Mouse (Mus musculus): ENCODE results near the gene Slc34a2. TPM values are rescaled to one million over a fixed set of nuclear protein-coding genes. Genes with fewer than 3 reads are reported as not detected.

Gene Slc34a2
- polyA plus RNA-seq, 1 experiment from 2014 or later: not detected

DNA sequence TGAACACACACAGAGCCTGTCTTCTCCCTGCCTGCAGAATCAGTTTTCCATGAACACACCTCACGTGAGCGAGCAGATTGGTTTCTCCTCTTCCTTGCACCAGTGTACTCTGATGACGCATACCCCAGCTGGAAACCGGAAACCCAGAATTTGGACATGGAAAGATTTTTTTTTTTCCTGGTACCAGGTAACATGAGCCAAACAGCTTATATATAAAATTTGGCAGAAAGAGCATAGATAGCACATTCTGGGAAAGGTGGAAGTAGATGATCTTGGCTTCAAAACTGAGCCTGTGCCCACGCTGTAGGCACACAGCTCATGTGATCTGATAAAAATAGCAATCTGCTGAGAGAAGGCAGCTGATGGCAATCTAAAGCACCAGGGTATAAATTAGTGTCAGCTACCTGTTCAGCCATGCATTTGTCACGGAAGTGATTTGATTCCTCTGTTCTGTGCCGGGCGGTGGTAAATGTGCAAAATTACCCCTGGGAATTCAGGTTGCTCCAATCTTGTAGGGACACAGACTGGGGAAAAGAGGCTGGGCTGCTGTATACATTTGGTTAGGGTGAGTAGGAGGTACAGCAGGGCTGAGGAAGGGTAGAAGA is 35.2 kb upstream of the Slc34a2 start:
- H3K4me1 ChIP-seq (replicated peaks): no peaks in the 10 kb centered on the region
- no peak overlapping the region for H3K27ac ChIP-seq (ENCODE audit: poor library complexity, severe bottlenecking)
- H3K4me3 ChIP-seq: no peak overlapping the region
- no peak overlapping the region for H3K4me2 ChIP-seq
- no peaks in the 10 kb centered on the region for H3K9me3 ChIP-seq (replicated peaks)
- no peaks in the 10 kb centered on the region for H3K36me3 ChIP-seq
- H3K27me3 ChIP-seq (replicated peaks): 0 out of 2 replicates have a peak, but pooled peaks cover 3% of the 10 kb centered on the region
- WGBS: 80% methylated on average over 8 of the region's 8 CpGs
- no peak for ATAC-seq (ENCODE audit: insufficient number of reproducible peaks, low FRiP score)
- no peak overlapping the region for H3K9ac ChIP-seq

DNA sequence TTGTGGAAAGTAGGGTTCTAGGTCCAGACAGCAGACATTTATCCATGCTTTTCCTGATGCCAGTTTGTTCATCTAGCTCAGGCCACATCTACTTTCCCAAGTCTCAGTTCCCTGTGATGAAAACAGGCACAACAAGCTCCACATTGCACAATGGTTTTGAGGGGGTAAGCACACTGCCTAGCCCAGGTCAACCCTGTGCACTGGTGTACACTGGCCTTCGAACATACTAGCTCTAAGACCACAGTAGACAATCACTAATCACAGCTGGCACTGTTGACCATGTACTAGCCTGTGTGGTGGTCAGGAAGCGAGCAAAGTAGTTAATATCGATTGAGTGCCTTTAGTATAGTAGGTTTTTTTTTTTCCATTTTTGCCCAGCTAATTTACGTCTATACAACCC is 34.4 kb upstream of the Slc34a2 start:
- Histone ChIP-seq H3K9me3 (replicated peaks) (no peaks in the 10 kb centered on the region), H3K27me3 (replicated peaks) (0 out of 2 replicates have a peak, but pooled peaks cover 3% of the 10 kb centered on the region), H3K4me3 (no peak overlapping the region), H3K36me3 (no peaks in the 10 kb centered on the region), H3K27ac (ENCODE audit: poor library complexity, severe bottlenecking) (no peak overlapping the region), H3K4me1 (replicated peaks) (no peaks in the 10 kb centered on the region), H3K9ac (no peak overlapping the region), H3K4me2 (no peak overlapping the region)
- no peak for ATAC-seq (ENCODE audit: insufficient number of reproducible peaks, low FRiP score)
- WGBS: 81% methylated on average over 4 of the region's 4 CpGs

DNA sequence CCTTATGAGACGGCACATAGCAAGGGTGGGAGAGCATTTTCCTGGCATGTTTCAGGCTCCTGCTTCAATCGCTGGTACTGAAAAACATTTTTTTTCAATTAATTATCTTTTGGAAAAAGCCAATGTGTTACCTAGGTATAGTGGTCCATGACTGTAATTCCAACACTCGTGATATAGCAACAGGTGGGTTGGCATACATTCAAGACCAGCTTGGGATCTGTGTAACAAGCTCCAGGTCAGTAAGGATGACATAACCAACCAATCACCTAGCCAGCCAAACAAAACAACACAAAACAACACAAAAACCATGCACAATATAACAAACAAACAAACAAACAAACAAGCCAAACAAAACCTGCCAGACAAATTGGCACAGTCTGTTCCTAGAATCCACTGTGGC is 33.9 kb upstream of the Slc34a2 start:
- Histone ChIP-seq H3K9me3 (replicated peaks) (no peaks in the 10 kb centered on the region), H3K4me2 (no peak overlapping the region), H3K27me3 (replicated peaks) (0 out of 2 replicates have a peak, but pooled peaks cover 3% of the 10 kb centered on the region), H3K27ac (ENCODE audit: poor library complexity, severe bottlenecking) (no peak overlapping the region), H3K36me3 (no peaks in the 10 kb centered on the region), H3K4me3 (no peak overlapping the region), H3K9ac (no peak overlapping the region), H3K4me1 (replicated peaks) (no peaks in the 10 kb centered on the region)
- no peak for ATAC-seq (ENCODE audit: insufficient number of reproducible peaks, low FRiP score)
- 85% methylated on average over 3 of the region's 3 CpGs for WGBS

DNA sequence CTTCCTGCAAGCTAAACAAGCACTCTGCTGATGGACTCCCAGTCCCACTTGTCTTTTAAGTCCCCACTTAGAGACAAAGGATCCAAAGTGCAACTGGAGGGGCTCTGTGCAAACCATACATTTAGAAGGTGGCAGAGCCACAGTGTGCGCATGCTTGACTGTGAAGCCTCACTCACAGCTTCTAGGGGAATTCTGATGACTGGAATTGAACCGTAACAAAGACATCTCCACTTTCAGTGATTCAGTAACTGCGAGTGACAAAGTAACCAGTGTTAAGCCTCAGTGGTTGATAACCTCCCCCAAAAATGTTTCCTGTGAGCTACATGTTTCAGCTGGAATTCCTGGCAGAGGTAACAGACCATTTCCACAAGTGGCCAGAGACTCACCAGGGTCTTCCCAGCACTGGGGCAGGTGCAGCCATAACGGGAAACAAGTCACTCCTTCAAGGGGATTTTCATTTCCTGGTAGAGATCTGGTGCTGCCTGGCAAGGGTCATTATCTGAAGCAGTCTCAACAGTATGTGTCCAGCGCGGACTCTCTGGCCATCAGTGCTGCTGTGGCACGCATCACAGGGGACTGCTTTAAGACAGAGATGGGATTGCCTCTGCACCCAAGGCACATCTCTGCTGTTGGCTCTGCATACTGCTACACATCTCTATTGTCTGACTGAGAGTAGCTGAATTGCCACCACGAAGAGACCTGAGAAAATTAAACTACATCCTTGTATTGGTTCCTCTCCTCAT is 28.7 kb upstream of the Slc34a2 start:
- no peak overlapping the region for H3K4me3 ChIP-seq
- H3K4me2 ChIP-seq: no peak overlapping the region
- no peaks in the 10 kb centered on the region for H3K27me3 ChIP-seq (replicated peaks)
- H3K9me3 ChIP-seq (replicated peaks): no peaks in the 10 kb centered on the region
- no peak overlapping the region for H3K9ac ChIP-seq
- ATAC-seq (ENCODE audit: insufficient number of reproducible peaks, low FRiP score): no peak
- no peak overlapping the region for H3K27ac ChIP-seq (ENCODE audit: poor library complexity, severe bottlenecking)
- WGBS: 62% methylated on average over 8 of the region's 8 CpGs
- no peaks in the 10 kb centered on the region for H3K4me1 ChIP-seq (replicated peaks)
- H3K36me3 ChIP-seq: no peaks in the 10 kb centered on the region

DNA sequence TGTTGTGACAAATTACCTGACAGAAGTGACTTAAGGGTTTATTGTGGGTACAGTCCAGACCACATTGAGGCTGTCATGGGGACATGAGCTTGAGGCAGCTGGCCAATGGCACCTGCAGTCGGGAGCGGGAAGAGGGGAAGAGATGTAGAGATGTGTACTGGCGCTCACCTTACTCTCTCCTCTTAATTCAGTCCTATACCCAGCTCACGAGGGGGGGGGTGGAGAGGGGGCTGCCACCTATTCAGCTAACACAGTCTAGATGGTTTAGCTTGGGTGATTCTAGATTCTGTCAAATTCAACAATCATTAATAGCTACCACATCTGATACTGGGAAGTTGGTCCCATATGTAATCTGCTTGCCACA is 28.1 kb upstream of the Slc34a2 start:
- Histone ChIP-seq H3K4me3 (no peak overlapping the region), H3K9me3 (replicated peaks) (no peaks in the 10 kb centered on the region), H3K9ac (no peak overlapping the region), H3K27me3 (replicated peaks) (no peaks in the 10 kb centered on the region), H3K27ac (ENCODE audit: poor library complexity, severe bottlenecking) (no peak overlapping the region), H3K4me1 (replicated peaks) (no peaks in the 10 kb centered on the region), H3K36me3 (no peaks in the 10 kb centered on the region), H3K4me2 (no peak overlapping the region)
- ATAC-seq (ENCODE audit: insufficient number of reproducible peaks, low FRiP score): no peak
- 77% methylated on average over 4 of the region's 4 CpGs for WGBS

DNA sequence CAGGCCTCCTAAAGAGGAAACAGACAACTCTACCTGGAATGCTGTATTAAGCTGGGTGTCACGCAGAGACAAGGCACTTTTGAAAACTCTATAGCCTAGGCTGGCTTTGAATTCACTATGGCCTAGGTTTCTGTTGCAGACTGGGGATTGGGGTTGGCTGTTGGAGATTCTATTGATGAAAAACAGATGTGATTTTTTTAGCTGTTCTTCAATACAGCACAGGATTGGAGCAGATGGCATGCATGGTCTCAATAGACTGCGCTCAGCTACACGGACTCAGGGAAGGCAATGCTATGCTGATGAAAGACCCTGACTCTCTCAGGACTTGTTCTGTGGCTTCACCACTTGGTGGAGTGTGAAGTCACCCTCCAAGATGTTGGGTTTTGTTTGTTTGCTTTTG is 26.6 kb upstream of the Slc34a2 start:
- Histone ChIP-seq H3K27ac (ENCODE audit: poor library complexity, severe bottlenecking) (no peak overlapping the region), H3K4me1 (replicated peaks) (no peaks in the 10 kb centered on the region), H3K9me3 (replicated peaks) (no peaks in the 10 kb centered on the region), H3K27me3 (replicated peaks) (no peaks in the 10 kb centered on the region), H3K4me2 (no peak overlapping the region), H3K9ac (no peak overlapping the region), H3K4me3 (no peak overlapping the region), H3K36me3 (no peaks in the 10 kb centered on the region)
- no peak for ATAC-seq (ENCODE audit: insufficient number of reproducible peaks, low FRiP score)
- 77% methylated on average over 3 of the region's 3 CpGs for WGBS

DNA sequence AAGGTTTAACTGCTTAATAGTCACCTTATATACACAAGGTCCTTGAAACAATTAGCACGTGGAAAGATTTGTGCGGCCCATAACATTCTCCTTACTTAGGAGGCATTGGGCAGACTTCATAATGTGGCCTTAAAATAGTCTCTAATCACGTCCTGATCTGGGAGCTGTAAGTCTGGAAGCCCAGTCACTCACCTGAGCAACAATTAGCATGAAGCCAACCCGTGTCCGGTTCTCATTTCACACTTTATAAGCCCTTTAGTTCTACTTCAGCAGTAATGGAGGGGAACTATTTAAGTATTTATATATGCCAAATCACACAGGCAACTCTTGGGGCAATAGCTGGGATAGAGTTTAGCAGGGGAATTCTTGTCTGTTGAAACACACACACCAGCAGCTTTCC is 21.3 kb upstream of the Slc34a2 start:
- no peak for ATAC-seq (ENCODE audit: insufficient number of reproducible peaks, low FRiP score)
- 74% methylated on average over 5 of the region's 5 CpGs for WGBS
- Histone ChIP-seq H3K9ac (no peak overlapping the region), H3K4me2 (no peak overlapping the region), H3K4me1 (replicated peaks) (no peaks in the 10 kb centered on the region), H3K9me3 (replicated peaks) (no peaks in the 10 kb centered on the region), H3K36me3 (no peaks in the 10 kb centered on the region), H3K4me3 (no peak overlapping the region), H3K27ac (ENCODE audit: poor library complexity, severe bottlenecking) (no peak overlapping the region), H3K27me3 (replicated peaks) (no peaks in the 10 kb centered on the region)

DNA sequence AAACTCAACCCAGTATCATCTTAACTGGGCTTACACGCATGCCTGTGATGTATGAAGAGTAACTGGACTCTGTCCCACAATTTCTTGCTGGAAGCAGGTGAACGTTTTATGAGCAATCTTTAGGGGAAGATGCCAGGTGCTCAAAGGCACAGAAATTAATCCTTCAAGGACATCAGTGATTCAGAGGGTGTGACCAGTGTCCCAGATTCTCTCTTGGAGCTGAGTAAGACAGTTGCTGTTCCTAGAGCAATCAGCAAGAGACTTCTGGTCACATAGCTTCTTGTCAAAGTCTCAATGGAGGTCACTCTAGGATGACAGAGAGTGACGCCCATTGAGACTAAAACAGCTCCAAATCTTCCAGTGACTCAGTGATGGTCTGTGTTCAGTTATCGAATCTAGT is 19.6 kb upstream of the Slc34a2 start:
- H3K4me3 ChIP-seq: no peak overlapping the region
- no peaks in the 10 kb centered on the region for H3K36me3 ChIP-seq

DNA sequence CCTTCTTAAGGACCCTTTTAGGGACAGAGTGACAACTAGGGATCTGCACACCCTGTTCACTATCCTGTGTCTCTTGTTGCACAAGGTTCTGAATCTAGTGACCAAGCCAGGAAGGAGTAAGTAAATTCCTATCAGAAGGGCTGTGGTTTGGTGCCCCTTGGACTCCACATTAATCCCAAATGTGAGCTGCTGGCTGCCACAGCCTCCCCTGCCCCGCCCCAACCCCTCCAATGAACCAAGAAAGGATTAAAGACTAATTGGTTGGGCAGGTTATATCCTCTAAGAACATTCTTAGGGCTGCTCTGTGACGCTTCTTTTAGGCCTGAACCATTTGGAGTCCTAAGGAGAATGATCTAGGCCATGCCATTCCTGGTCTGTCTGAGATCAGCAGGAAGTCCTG is 14.4 kb upstream of the Slc34a2 start:
- H3K4me3 ChIP-seq: no peak overlapping the region
- no peak overlapping the region for H3K4me2 ChIP-seq
- H3K9me3 ChIP-seq (replicated peaks): 0 out of 2 replicates have a peak, but pooled peaks cover 4% of the 10 kb centered on the region
- WGBS: 63% methylated on average over 2 of the region's 2 CpGs
- H3K27me3 ChIP-seq (replicated peaks): no peaks in the 10 kb centered on the region
- H3K9ac ChIP-seq: no peak overlapping the region
- H3K36me3 ChIP-seq: no peaks in the 10 kb centered on the region
- no peak for ATAC-seq (ENCODE audit: insufficient number of reproducible peaks, low FRiP score)
- no peaks in the 10 kb centered on the region; the same call in 1 of the 2 replicates for H3K4me1 ChIP-seq (replicated peaks)
- no peak overlapping the region for H3K27ac ChIP-seq (ENCODE audit: poor library complexity, severe bottlenecking)

More for the DNA sequence above, 19.6 kb upstream of the Slc34a2 start:
- ATAC-seq (ENCODE audit: insufficient number of reproducible peaks, low FRiP score): no peak
- Histone ChIP-seq H3K4me2 (no peak overlapping the region), H3K27ac (ENCODE audit: poor library complexity, severe bottlenecking) (no peak overlapping the region), H3K9me3 (replicated peaks) (no peaks in the 10 kb centered on the region), H3K9ac (no peak overlapping the region), H3K27me3 (replicated peaks) (no peaks in the 10 kb centered on the region), H3K4me1 (replicated peaks) (no peaks in the 10 kb centered on the region)
- 69% methylated on average over 4 of the region's 4 CpGs for WGBS

DNA sequence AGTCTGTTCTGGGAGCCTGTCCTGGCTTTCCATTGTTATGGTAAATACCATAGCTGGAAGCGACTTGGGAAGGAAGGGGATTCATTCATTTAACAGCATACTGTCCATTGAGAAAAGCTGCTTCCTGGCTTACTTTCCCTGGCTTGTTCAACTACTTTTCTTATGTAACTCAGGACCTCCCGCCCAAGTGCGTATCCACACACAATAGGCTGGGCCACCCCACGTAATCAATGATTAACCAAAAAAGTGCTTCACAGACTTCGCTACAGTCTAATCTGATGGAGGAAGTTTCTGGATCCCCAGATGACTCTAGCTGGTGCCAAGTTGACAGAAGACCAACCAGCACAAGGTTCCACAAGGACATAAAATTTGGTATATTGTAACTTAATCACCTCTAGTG is 14.0 kb upstream of the Slc34a2 start:
- Histone ChIP-seq H3K9ac (no peak overlapping the region), H3K36me3 (no peaks in the 10 kb centered on the region), H3K27me3 (replicated peaks) (no peaks in the 10 kb centered on the region), H3K9me3 (replicated peaks) (0 out of 2 replicates have a peak, but pooled peaks cover 4% of the 10 kb centered on the region), H3K4me3 (no peak overlapping the region), H3K4me2 (no peak overlapping the region), H3K4me1 (replicated peaks) (no peaks in the 10 kb centered on the region; the same call in 1 of the 2 replicates), H3K27ac (ENCODE audit: poor library complexity, severe bottlenecking) (no peak overlapping the region)
- no peak for ATAC-seq (ENCODE audit: insufficient number of reproducible peaks, low FRiP score)
- WGBS: 77% methylated on average over 5 of the region's 5 CpGs

DNA sequence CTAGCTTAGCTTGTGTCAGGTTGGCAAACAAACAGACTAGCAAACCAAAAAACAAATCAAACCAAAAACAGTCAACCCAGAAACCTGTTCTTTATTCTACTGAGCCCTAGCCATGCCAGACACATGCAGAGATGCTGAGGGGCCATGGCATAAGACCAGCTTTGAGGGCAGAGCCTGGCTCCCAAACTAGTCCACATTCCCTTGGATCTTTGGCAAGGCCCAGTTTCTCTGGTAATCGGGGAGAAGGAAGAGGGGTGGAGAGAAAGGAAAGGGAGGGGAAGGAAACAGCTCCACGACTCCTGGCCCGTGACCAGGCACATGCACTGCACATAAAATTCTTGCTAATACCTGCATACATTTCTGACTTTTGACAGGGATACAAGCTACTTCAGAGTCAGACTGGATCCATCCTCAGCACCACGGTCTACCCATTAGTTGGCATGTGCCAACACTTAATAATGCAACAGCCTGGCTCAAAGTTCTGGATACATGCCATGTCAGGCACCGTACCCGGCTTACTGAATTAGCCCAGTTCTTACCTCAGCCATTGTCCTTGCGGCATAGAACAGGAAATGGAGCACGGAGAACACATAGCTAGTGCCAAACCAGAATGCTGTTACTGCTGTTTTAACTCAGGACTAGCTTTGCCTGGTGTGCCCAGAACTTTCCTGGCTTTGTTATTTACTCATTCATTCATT is 12.5 kb upstream of the Slc34a2 start:
- 0 out of 2 replicates have a peak, but pooled peaks cover 4% of the 10 kb centered on the region for H3K9me3 ChIP-seq (replicated peaks)
- no peaks in the 10 kb centered on the region for H3K36me3 ChIP-seq
- WGBS: 75% methylated on average over 8 of the region's 8 CpGs
- no peak overlapping the region for H3K9ac ChIP-seq
- H3K4me3 ChIP-seq: no peak overlapping the region
- H3K4me2 ChIP-seq: no peak overlapping the region
- no peaks in the 10 kb centered on the region for H3K27me3 ChIP-seq (replicated peaks)
- H3K4me1 ChIP-seq (replicated peaks): no peaks in the 10 kb centered on the region; the same call in 1 of the 2 replicates
- ATAC-seq (ENCODE audit: insufficient number of reproducible peaks, low FRiP score): no peak
- no peak overlapping the region for H3K27ac ChIP-seq (ENCODE audit: poor library complexity, severe bottlenecking)
